Mouse (Mus musculus) adrenal gland (tissue): ENCODE measurements around the gene Tdp2.

Experiments
- intact Hi-C: fragments of 180-260 bp; cut with DNase I; formaldehyde crosslinking; loops from one replicate; pipeline ENCODE4 v1.15.1; 2025
- long read RNA-seq, 2 experiments: library from polyadenylated mRNA; unstranded; transcript quantifications; one replicate each; pipeline ENCODE4 v2.0.0; 2020; ENCODE audit warnings: borderline replicate concordance in 1 of 2; ENCODE audit not compliant: insufficient replicate concordance in 1 of 2

Tdp2 gene
- long read RNA-seq, experiment 1, transcript Tdp2-201 (7 exons, 1,957 nt), result major isoform, 9 of 11 reads
- long read RNA-seq, experiment 1, partial matches to known transcripts, result 0 of 11 reads
- long read RNA-seq, experiment 1, other reads (novel, unspliced or antisense), result 0 of 11 reads
- long read RNA-seq, experiment 2, transcript Tdp2-201 (7 exons, 1,957 nt), result major isoform, 15 of 20 reads
- long read RNA-seq, experiment 2, partial matches to known transcripts, result 1 of 20 reads
- long read RNA-seq, experiment 2, other reads (novel, unspliced or antisense), result 1 of 20 reads

DNA sequence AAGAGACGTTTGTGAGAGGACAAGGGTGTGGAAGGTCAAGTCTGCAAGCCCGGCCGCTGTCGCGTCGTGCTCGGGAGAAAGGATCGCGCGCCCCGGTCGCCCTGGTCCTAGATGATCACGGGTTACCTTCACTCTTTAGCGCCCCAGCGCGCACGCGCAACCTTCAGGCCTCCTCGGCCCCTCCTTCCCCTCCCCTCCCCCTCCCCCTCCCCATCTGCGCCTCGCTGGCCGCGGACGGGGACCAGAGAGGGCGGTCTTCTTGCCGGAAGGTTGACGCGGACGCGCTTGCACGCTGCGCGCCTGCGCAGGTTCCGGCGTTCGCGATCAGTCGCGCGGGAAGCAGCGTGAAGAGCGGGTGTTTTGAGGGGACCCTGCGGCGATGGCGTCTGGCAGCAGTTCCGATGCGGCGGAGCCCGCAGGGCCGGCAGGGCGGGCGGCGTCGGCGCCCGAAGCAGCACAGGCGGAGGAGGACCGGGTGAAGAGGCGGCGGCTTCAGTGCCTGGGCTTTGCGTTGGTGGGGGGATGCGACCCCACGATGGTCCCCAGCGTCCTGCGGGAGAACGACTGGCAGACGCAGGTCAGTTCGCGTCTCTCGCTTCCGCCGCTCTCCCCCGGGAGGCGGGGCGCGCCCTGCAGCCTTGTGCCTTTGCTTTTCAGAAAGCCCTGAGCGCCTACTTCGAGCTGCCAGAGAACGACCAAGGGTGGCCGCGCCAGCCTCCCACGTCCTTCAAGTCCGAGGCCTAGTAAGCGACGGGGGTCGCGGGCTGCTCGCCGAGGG, at the start of gene Tdp2, which contains the start of gene Acot13:
TSS of gene Tdp2 (plus strand) at position 327 of the 778 bp plus-strand sequence.
TSS of gene Acot13 (minus strand) at position 188 of the 778 bp plus-strand sequence.
- intact Hi-C loops, result no loop called here

DNA sequence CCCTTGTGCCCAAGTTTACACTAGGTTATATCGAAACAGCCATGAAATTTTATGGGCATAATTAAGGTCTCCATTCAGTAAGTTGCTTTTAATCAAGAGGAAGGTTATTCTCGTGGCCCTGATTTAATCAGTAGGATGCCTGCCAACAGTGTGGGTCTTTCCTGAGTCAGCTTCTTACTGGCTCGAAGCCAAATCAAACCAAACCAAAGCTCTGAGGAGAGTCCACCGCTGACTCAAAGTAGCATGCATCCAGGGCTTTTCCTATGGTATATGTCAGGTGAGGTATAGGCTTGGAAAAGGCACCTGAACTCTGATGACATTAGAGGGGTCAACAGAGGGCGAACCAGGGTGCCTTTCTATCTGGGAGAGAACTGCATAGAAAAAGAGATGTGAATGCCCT, 49.6 kb upstream of the Tdp2 start:
- intact Hi-C loops, result no loop called here

DNA sequence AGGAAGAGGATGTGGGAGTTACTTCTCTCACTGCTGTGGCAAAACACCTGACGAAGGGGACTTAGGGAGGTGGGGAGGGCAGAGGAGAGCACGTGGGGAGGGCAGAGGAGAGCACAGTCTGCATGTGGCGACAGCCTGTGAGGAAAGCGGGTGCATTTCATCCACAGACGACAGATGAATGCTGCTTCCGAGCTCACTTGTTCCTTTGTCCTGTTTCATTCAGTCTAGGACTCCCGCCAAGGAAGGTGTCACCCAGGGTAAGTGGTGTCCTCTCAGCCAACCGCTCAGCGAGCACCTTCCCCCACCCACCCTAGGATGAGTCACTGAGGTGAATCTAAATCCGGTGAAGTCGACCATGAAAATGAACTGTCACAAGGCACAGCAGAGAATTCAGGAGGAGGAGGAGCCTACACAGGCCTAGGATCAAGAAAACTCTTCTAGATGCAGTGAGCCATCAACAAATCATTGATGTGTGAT, 45.4 kb upstream of the Tdp2 start:
- intact Hi-C loops, result no loop called here

DNA sequence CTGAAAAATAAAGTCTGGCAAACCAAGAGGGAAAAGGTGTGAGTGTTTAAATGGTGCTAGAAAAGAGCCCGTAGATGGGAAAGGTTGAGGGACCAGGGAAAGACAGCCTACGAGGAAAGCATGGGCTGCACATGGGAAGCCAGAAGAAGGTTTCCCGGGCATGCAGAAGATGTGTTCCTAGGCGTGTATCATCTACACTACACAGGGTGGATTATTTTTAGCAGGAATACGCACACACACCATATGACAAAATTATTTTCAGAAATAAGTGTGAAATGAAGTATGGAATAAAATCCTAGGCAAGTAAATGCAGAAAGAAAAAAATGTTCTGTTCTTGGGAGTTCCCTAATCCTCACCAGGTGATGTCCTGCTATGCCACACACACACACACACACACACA, 44.0 kb upstream of the Tdp2 start:
- intact Hi-C loops, result no loop called here

DNA sequence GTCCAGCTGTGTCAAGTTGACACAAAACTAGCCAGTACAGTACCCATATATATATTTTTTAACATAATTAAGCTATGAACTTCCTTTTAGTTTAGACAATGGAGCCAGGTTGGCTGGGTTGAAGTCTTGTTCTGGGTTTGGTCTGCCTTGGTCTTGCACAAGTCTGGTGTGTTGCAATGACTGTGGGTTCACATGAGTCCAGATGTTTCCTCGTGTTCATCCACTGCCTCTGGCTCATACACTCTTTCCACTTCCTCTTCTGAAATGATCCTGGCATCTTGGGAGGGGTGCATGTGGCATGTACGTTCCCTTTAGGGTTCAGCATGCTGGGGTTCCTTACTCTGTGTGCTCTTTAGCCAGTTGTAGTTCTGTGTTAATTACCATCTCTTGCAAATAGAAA, 40.1 kb upstream of the Tdp2 start:
- intact Hi-C loops, result no loop called here

DNA sequence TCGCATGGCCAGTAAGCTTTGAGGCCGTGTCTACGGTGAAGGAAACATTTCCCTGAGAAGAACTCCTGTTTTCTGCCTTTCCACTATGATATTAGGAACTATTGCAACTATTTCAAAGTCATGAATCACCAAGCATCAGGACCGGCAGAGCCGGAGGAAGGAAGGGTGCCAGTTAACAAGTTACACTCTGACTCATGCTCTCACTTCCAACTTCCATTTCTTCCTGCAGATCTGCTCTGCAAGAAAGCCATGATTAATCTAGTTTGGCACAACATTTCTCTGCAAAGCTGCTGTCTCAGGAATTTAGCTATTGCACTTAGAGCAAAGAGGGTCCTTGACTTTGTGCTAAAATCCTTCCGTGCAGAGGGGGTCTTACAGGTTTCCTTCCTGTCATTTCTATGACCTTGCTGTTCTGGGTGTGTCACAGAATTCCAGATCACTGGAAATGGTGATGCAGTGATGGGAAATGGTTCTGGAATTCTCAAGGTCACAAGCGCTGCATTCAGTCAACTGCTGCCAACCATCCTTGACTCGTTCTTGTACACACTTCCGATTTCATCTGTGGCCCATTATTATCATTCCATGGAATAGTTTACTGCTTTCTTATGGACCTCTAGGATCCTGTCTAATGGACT, 39.0 kb upstream of the Tdp2 start:
- intact Hi-C loops, result no loop called here

DNA sequence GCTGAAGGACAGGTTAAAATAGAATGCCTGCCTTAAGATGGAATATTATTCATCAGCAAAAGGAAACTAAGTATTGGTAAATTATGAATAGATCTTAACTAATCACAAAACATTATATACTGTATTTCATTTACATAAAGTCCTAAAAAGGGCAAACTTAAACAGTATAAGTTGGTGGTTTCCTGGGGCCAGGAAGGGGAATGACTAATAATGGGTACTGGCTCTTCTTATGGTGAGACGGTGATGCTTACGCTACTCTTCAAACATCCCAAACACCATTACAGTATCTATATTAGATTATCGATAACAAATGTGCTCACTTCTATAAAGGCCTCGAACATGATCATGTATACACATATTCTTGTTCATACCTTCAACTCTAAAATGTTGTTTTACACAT, 32.8 kb upstream of the Tdp2 start:
- intact Hi-C loops, result no loop called here

DNA sequence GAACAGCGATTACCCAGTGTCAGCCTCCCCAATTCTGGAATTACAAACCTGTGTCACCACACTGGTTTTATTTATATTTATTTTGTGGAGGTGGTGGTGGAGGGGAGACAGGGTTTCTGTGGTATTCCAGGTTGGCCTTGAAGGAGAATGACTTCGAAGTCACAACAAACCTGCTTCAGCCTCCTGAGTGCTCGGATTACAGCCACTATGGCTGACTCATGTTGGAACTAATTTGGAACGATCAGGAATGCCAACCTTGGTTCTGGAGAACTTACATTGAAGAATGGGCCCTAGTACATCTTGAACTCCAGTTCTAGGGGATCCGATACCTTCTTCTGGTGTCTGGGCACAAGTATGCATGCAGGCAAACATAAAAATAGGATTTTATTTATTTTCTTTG, 32.1 kb upstream of the Tdp2 start:
- intact Hi-C loops, result no loop called here

DNA sequence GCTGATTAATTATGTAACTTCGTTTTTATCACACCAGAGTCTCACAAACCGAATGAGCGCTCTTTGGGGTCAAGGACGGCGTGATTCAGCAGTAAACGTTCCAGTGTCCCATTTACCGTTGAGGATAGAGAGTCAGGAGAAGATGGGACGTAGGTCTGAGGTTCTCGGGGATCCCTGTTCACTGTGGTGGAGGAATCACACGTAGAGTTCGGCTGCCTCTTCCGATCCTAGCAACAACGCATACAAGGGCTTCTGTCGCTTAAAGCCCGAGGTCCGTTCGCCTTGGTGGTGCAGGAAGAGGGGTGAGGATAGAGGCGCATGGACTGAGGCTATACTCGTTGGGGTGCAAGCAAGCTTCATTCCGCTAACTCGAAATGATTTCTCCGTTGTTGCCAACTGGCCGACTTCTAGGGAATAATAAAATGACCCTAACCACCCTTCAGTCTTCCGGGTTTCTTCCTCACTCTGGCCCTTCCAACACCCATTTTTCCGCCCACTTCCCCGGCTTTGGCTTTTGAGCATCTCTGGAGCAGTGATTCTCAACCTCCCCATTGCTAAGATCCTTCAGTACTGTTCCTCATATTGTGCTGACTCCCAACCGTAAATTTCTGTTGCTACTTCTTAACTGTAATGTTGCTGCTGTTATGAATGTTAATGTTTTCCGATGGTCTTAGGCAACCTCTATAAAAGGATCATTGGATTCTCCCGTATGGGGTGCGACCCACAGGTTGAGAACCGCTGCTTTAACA, 31.4 kb upstream of the Tdp2 start:
- intact Hi-C loops, result no loop called here

DNA sequence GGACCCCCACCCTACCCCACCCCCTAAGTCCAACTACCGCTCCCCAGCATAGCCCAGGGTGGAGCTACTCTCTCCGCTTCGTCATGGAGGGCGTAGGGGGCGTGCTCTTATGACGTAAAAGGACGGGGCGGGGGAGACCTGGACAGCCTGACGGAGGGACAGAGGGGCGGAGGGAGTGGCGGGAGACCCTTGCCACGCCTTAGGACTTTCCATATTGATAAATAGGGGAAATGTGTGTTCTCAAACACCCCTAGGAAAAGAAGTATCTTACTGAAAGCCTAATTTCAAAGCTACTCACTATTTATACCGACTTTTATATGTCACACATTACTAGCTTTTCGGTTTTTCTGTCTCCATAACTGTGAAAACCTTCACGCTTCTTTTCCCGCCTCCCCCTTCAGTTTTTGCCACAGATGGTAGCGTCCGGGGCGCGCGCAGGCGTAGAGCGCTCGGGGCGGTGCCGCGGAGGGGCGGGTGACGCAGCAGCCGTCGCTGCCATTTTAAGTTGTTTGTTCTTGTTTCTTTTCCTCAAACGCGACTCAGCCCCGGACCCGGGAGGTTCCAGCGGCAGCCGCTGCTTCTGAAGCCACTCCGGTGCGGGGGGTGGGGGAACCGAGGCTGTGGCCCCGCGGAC, 30.7 kb upstream of the Tdp2 start:
- intact Hi-C loops, result no loop called here

DNA sequence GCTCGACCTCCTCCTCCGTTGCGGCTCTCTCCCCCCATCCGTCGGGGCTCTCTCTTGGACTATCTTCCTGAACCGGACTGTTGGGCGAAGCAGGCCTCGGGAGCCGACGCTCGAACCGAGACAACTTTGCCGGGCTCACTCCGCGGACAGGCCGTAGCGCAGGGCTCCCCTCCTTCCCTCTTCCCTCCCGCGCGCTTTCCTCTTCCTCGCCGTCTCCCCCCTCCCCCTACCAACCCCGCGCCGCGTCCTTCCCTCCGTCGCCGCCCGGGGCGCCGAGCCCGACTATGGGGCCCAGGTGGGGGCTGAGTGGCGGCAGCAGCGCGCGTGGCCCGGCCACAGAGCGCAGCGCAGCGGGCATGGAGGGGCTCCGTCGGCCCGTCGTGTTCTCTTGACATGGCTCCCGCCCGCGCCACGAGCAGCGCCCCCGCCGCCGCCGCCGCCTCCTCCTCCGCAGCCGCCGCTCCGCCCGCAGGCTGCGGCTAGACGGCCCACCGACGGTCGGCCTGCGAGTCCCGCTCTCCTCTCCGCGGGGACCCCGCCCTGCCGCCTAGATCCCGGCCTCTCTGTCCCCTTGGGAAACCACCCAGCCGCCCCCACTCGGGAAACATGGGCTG, 30.1 kb upstream of the Tdp2 start, which contains the start of gene BC005537:
TSS of gene BC005537 (plus strand) at position 350 of the 614 bp plus-strand sequence.
- intact Hi-C loops, result no loop called here

DNA sequence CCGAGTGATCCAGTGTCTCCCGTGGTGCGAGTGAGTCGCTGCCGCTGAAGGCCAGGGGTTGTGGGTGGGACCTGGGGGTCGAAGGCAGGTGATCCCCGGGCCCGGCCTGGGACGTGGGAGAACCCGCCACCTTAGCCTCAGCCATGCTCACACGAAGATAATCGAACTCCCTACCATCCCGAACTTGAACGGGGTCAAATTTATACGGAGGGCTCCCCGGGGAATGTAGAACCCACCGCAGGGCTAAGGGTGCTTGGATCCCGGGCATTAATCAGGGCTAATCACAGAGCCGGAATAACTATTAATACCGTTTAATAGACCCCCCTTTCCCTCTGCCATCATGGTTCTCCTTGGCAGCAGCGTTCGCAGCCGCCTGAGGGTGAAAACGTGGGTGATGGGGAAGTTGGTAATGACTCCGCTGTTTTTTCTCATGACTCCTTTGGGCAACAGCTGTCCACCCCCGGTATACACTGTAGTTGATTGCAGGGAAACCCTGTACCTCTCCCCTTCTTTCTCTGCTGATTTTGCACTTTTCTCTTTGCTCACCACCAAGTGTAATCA, 29.3 kb upstream of the Tdp2 start:
- intact Hi-C loops, result no loop called here

DNA sequence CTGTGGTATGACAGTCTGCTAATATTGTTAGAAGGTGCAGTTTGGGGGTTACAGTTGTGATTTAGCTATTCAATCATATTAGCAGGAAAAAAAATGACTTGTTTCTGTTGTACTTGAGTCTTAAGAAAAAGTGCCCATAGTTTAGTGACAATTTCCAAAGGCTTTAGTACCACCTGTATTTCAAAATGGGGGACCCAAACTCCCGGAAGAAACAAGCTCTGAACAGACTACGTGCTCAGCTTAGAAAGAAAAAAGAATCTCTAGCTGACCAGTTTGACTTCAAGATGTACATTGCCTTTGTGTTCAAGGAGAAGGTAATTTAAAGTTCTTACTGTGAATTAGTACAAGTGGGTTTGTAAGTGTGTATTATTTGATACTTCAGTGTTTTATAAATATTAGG, 28.3 kb upstream of the Tdp2 start:
- intact Hi-C loops, result no loop called here

DNA sequence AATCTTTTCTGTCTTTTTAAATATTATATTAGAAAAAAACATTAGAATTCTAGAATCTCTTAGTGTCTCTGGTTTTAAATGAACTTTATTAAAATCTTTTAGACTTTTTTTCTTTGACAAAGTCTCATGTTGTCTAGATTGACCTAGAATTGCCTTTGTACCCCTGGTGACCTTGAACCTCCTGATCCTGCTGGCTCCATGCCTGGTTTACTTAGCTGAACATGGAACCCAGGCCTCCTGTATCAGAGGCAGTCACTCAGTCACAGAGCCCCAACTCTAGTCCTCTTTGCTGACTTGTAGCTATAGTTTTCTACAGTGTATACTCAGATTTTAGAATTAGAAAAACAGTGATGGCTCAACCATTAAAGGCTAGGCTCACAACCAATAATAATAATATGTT, 25.4 kb upstream of the Tdp2 start:
- intact Hi-C loops, result no loop called here

DNA sequence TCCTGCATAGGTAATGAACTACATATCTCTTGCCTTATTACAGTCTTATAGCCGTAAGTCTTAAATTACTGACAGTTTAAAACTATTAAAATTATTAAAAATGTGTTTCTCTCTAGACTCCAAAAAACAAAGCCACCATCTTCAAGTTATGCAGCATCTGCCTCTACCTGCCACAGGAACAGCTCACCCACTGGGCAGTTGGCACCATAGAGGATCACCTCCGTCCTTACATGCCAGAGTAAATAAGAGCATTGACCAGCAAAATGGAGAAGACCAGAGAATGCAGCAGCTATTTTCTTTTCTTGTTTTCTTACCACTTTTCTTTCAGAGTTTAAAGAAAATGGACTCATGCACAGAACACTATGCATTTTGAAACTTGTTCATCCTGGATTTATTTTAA, 19.0 kb upstream of the Tdp2 start:
- intact Hi-C loops, result no loop called here

DNA sequence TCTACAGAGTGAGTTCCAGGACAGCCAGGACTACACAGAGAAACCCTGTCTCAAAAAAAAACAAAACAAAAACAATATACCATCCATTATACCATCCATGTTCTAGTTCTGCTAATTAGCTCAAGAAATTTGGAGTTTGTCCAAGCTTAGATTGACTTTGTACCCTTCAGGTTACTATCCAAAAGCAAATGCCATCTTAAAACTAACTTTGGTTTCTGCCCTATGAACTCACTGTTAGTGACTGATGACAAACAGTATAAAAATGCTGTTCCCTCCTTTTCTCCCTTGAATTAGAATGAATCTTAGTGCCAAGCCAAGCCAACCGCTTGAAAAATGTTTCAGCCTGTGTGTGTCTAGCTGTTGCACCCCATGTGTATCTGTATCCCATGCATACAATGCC, 16.9 kb upstream of the Tdp2 start:
- intact Hi-C loops, result no loop called here

DNA sequence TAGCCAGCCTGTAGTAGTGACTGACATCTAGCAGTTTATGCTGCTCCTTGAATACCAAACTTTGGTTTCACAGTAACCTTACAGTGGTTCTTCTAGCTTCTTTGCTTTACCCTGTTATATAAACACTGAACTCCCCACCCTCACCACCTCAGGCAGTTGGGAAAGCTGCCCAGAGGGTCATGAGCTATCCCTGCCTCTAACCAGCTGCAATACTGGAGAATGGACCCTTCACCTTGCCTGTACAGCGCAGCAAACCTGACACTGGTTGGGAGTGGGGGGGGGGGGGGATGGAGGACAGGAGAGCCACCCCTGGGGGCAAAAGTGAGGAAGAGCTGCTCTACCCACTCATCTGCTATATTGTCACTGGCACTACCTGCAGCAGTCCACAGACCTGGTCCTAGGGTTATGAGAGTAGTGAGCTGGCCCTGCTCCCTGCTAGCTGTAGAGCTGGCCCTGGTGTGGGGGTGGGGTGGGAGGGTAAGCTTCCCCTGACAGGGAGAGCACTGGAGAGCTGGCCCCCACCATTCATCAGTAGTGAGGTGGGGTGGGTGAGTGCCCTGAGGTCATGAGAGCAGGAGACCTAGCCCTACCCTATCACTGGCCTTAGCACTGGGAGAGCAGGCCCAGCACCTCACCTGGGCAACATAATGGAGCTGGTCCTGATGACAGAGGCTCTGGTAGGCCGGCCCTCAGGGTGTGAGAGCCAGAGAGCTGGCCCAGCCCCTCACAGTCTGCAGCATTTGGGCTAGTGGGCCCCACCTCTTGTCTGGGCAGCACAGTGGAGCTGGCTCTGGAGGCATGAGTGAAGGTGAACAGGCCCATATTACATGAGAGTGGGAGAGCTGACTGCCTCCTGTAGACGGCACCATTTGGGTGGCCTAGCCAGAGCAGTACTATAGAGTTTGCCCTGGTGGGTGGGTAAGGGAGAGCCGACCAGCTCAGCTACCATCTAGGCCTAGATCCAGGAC, 15.1 kb upstream of the Tdp2 start:
- intact Hi-C loops, result no loop called here

DNA sequence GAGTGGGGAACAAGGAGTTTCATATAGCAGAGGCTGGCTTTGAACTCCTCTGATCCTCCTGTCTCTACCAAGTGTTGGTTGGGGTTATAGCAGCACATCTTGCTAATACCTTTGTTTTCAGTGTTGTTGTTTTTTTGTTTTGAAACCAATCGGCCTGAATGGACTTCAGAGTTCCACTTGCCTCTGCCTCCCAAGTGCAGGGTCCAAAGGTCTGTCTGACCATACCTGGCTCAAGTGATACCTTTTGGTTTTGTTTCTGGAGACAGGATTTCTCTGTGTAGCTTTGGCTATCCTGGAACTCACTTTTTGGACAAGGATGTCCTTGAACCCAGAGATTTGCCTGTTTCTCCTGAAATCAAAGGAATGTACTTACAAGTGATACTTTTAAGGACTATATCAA, 11.5 kb upstream of the Tdp2 start:
- intact Hi-C loops, result no loop called here
